Mouse (Mus musculus) testis, adult 10 weeks (tissue): ENCODE measurements around the gene Mcee. TPM values are rescaled to one million over a fixed set of nuclear protein-coding genes. Genes with fewer than 3 reads are reported as not detected.

Experiments
- polyA plus RNA-seq: library from polyadenylated mRNA; stranded (reverse); fragments of 350-450 nt; fragmentation: Illumina TruSeq; extraction: RNeasy Lipid Tissue Mini Kit (QIAGEN cat#74804); gene quantifications from one replicate; pipeline ENCODE4 v1.2.3, GENCODE M21; 2014; ENCODE audit warnings: low read depth, low replicate concordance

Mcee gene
- 26.9 TPM for polyA plus RNA-seq

DNA sequence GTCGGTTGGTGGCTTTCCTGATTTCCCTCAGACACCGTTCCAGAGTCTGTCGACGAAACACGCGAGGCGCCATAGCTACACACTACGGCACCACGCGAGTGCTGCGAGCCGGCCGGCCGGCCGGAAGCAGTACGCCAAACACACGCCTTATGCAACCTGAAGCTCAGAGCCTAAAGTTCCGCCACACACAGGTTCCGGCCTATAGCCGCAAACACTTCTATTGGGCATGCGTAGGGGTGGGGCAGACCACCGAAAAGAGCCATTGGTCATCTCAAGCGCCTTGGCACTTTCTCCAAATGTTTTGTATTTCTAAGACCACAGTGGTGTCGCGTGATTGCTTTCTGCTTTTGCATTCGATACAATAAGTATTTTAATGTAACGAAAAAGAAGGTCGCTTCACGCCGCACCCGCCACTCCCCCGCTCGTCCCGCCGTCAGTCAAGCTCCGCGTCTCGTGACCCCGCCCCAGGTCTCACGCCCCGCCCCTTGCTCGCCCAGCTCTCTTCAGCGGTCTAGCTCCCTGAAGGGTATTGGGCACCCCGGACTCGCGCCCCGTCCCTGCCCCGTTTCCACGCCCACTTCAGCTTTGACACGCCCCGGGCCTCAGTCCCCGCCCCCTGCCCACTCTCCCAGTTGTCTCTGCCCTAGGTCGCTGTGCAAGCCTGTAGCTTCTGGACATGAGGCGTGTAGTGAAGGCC is at the start of gene Mcee, which contains the start of gene Mphosph10:
Gene Mcee (plus strand): TSS at position 486 of the 697 bp plus-strand sequence.
Gene Mphosph10 (minus strand): TSS at position 147 of the 697 bp plus-strand sequence.

DNA sequence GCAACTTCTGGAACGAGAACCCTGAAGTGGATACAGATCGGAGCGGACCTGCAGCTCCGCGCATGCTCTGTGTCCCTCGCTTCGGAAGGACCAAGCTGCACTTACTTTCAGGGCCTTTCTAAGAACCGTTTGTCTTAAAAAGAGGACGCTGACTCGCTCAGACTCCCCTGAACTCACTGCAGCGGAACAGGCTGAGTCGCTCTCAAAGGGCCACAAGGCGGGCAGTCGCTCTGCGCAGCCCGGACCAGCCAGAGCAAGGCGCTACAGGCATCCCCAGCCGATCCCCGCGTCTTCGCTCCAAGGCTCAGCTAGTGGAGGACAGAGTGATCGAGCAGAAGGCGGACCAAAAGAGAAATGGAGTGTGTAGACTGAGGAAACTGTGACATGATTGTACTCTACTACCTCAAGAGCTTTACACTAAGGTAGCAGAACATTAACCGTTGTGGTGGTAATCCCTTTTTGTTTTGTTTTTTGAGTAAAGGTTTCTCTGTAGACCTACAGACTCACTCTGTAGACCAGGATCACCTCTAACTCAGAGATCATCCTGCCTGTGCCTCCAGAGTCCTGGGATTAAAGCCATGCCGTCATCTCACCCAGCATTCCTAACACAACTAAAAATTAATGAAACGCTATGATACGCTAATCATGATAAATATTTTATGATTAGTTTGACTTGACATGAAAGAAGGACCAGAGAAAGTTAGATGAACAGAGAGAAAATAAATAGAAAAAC is 18.4 kb upstream of the Mcee start, which contains the start of gene Fan1:
Gene Fan1 (minus strand): TSS at position 266 of the 733 bp plus-strand sequence.

Other genes with a start within 250 kb of the Mcee start
- gene Trpm1, start 238.8 kb upstream of the Mcee start, polyA plus RNA-seq: 2.1 TPM
- gene Mtmr10, start 105.0 kb upstream of the Mcee start, polyA plus RNA-seq: 13.4 TPM
- 2.1 TPM for gene Fan1, start 18.5 kb upstream of the Mcee start, polyA plus RNA-seq
- 60.8 TPM for gene Mphosph10, start 339 bp upstream of the Mcee start, polyA plus RNA-seq
- gene Apba2, start 109.1 kb downstream of the Mcee start, polyA plus RNA-seq: not detected